Mouse (Mus musculus): Measurements from ENCODE around the gene B3glct.

DNA sequence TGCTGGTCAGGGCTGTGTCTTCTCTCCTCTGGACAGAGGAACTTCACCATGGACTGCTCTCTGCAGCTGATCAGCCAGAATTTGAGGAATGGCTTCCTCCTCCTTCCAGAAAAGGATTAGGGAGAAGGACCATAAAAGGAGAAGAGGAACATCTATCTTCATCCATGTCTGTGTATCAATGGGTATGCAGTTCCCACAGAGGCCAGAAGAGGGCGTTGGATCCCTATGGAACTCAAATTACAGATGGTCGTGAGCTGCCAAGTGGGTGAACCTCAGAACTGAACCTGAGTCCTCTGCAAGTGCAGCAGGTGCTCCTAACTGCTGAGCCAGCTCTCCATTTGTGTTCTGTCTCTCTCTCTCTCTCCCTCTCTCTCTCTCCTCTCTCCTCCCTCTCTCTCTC is 15.2 kb downstream of the B3glct start:
- TF ChIP-seq CTCF (IDR thresholded peaks at IDR 0.05; ENCODE audit: low read depth): peak; percentile 42
- TF ChIP-seq EP300 (IDR thresholded peaks at IDR 0.05; ENCODE audit: low read depth): no peak
